Mouse (Mus musculus): ENCODE data around the gene Fam171a2. TPM values are rescaled to one million over a fixed set of nuclear protein-coding genes. Genes with fewer than 3 reads are reported as not detected.

The Fam171a2 gene
- total RNA-seq, 2 experiments from 2014 or later: 5.8 to 6.5 TPM

GRCm38 (mm10) chr11:102437120-102438061, 10.1 kb downstream of the Fam171a2 start:
- intact Hi-C loops (cut with DNase I): no loop called here
- DNase-seq (ENCODE audit: low spot score): no peak

- DNase-seq (ENCODE audit: low spot score): no peak
- intact Hi-C loops (cut with DNase I): no loop called here
Measured at GRCm38 (mm10) chr11:102436471-102436790, 11.1 kb downstream of the Fam171a2 start.

GRCm38 (mm10) chr11:102435754-102436470, 11.6 kb downstream of the Fam171a2 start:
- no peak for DNase-seq (ENCODE audit: low spot score)
- intact Hi-C loops (cut with DNase I): no loop called here

- intact Hi-C loops (cut with DNase I): loop anchor here (5.0 kb wide), 1 partner anchor 218 kb away; no protein-coding TSS in a partner anchor
- DNase-seq (ENCODE audit: low spot score): no peak
Measured at GRCm38 (mm10) chr11:102434816-102435705, 12.4 kb downstream of the Fam171a2 start.

- peak; percentile 65 for DNase-seq (ENCODE audit: low spot score)
- intact Hi-C loops (cut with DNase I): loop anchor here (5.0 kb wide), 1 partner anchor 217 kb away; no protein-coding TSS in a partner anchor
Measured at GRCm38 (mm10) chr11:102434406-102434805, 13.1 kb downstream of the Fam171a2 start.

- intact Hi-C loops (cut with DNase I): loop anchor here (5.0 kb wide), 1 partner anchor 217 kb away; no protein-coding TSS in a partner anchor
- DNase-seq (ENCODE audit: low spot score): no peak
Measured at GRCm38 (mm10) chr11:102433866-102434265, 13.6 kb downstream of the Fam171a2 start.

GRCm38 (mm10) chr11:102432896-102433295, 14.6 kb downstream of the Fam171a2 start:
- intact Hi-C loops (cut with DNase I): loop anchor here (5.0 kb wide), 1 partner anchor 216 kb away; no protein-coding TSS in a partner anchor
- DNase-seq (ENCODE audit: low spot score): peak; percentile 65

GRCm38 (mm10) chr11:102432115-102432843, 15.2 kb downstream of the Fam171a2 start:
- DNase-seq (ENCODE audit: low spot score): no peak
- intact Hi-C loops (cut with DNase I): loop anchor here (5.0 kb wide), 1 partner anchor 215 kb away; no protein-coding TSS in a partner anchor

- intact Hi-C loops (cut with DNase I): loop anchor here (2.0 to 5.0 kb wide), 2 partner anchors 123 to 214 kb away; no protein-coding TSS in a partner anchor
- no peak for DNase-seq (ENCODE audit: low spot score)
Measured at GRCm38 (mm10) chr11:102431728-102432114, 15.8 kb downstream of the Fam171a2 start.

- intact Hi-C loops (cut with DNase I): loop anchor here (2.0 to 5.0 kb wide), 2 partner anchors 122 to 214 kb away; no protein-coding TSS in a partner anchor
- peak; percentile 63 for DNase-seq (ENCODE audit: low spot score)
Measured at GRCm38 (mm10) chr11:102431018-102431645, 16.4 kb downstream of the Fam171a2 start.

- intact Hi-C loops (cut with DNase I): loop anchor here (2.0 to 5.0 kb wide), 2 partner anchors 122 to 213 kb away; no protein-coding TSS in a partner anchor
- peak; percentile 88 for DNase-seq (ENCODE audit: low spot score)
Measured at GRCm38 (mm10) chr11:102430121-102431017, 17.1 kb downstream of the Fam171a2 start, which contains the start of gene Grn. Gene Grn, plus strand, starts transcription at chr11:102430315.

- intact Hi-C loops (cut with DNase I): loop anchor here (1.0 kb wide), 1 partner anchor 20 kb away; no protein-coding TSS in a partner anchor
Measured at GRCm38 (mm10) chr11:102429551-102429950, 17.9 kb downstream of the Fam171a2 start.

GRCm38 (mm10) chr11:102428981-102429540, 18.4 kb downstream of the Fam171a2 start:
- intact Hi-C loops (cut with DNase I): loop anchor here (1.0 kb wide), 1 partner anchor 20 kb away; no protein-coding TSS in a partner anchor
- DNase-seq (ENCODE audit: low spot score): no peak

More at GRCm38 (mm10) chr11:102429551-102429950, 17.9 kb downstream of the Fam171a2 start:
- no peak for DNase-seq (ENCODE audit: low spot score)

- no peak for DNase-seq (ENCODE audit: low spot score)
- intact Hi-C loops (cut with DNase I): no loop called here
Measured at GRCm38 (mm10) chr11:102425555-102426316, 21.7 kb downstream of the Fam171a2 start.

- intact Hi-C loops (cut with DNase I): no loop called here
- no peak for DNase-seq (ENCODE audit: low spot score)
Measured at GRCm38 (mm10) chr11:102424666-102425065, 22.8 kb downstream of the Fam171a2 start.

- no peak for DNase-seq (ENCODE audit: low spot score)
- intact Hi-C loops (cut with DNase I): no loop called here
Measured at GRCm38 (mm10) chr11:102421559-102421958, 25.9 kb downstream of the Fam171a2 start.

All from heart, postnatal 25 days (tissue).